Mouse (Mus musculus): Measurements from ENCODE around the gene Dlst. TPM values are rescaled to one million over a fixed set of nuclear protein-coding genes. Genes with fewer than 3 reads are reported as not detected.

Gene Dlst
- polyA plus RNA-seq, 1 experiment from 2014 or later = 264 TPM

GRCm38 (mm10) chr12:85094706-85095105 lies 15.9 kb upstream of the Dlst start:
- 76% methylated on average over 10 of the region's 10 CpGs for WGBS
- Histone ChIP-seq H3K4me1 (ENCODE audit: control insufficient read depth, insufficient read depth, low read length) (peaks cover 3% of the 10 kb centered on the region; the same call in 1 of the 2 replicates), H3K9me3 (replicated peaks; ENCODE audit: control insufficient read depth, low read length) (no peaks in the 10 kb centered on the region), H3K4me2 (ENCODE audit: low read depth, low read length) (no peak overlapping the region), H3K27ac (ENCODE audit: low read length) (no peak overlapping the region), H3K36me3 (ENCODE audit: control insufficient read depth, insufficient read depth) (no peaks in the 10 kb centered on the region), H3K4me3 (ENCODE audit: low read length) (no peak overlapping the region), H3K9ac (ENCODE audit: low read length) (no peak overlapping the region), H3K27me3 (ENCODE audit: control insufficient read depth, insufficient read depth, low read length) (no peaks in the 10 kb centered on the region)
- ATAC-seq (replicated peaks; ENCODE audit: extremely low read depth, insufficient read depth, low FRiP score) = no peak

- Histone ChIP-seq H3K36me3 (ENCODE audit: control insufficient read depth, insufficient read depth) (no peaks in the 10 kb centered on the region), H3K27ac (ENCODE audit: low read length) (no peak overlapping the region), H3K9me3 (replicated peaks; ENCODE audit: control insufficient read depth, low read length) (no peaks in the 10 kb centered on the region), H3K4me3 (ENCODE audit: low read length) (no peak overlapping the region), H3K4me1 (ENCODE audit: control insufficient read depth, insufficient read depth, low read length) (peaks cover 3% of the 10 kb centered on the region; the same call in 1 of the 2 replicates), H3K27me3 (ENCODE audit: control insufficient read depth, insufficient read depth, low read length) (no peaks in the 10 kb centered on the region), H3K4me2 (ENCODE audit: low read depth, low read length) (no peak overlapping the region), H3K9ac (ENCODE audit: low read length) (no peak overlapping the region)
- ATAC-seq (replicated peaks; ENCODE audit: extremely low read depth, insufficient read depth, low FRiP score) = no peak
- WGBS = 84% methylated on average over 11 of the region's 11 CpGs
Observed at GRCm38 (mm10) chr12:85095146-85095545, 15.5 kb upstream of the Dlst start.

- 79% methylated on average over 7 of the region's 7 CpGs for WGBS
- H3K4me1 ChIP-seq (ENCODE audit: control insufficient read depth, insufficient read depth, low read length) = peaks cover 3% of the 10 kb centered on the region; the same call in 1 of the 2 replicates
- no peak overlapping the region for H3K4me3 ChIP-seq (ENCODE audit: low read length)
- no peaks in the 10 kb centered on the region for H3K9me3 ChIP-seq (replicated peaks; ENCODE audit: control insufficient read depth, low read length)
- no peak overlapping the region for H3K4me2 ChIP-seq (ENCODE audit: low read depth, low read length)
- ATAC-seq (replicated peaks; ENCODE audit: extremely low read depth, insufficient read depth, low FRiP score) = no peak
- H3K9ac ChIP-seq (ENCODE audit: low read length) = no peak overlapping the region
- no peak overlapping the region for H3K27ac ChIP-seq (ENCODE audit: low read length)
- no peaks in the 10 kb centered on the region for H3K36me3 ChIP-seq (ENCODE audit: control insufficient read depth, insufficient read depth)
- no peaks in the 10 kb centered on the region for H3K27me3 ChIP-seq (ENCODE audit: control insufficient read depth, insufficient read depth, low read length)
Observed at GRCm38 (mm10) chr12:85095859-85096258, 14.8 kb upstream of the Dlst start.

GRCm38 (mm10) chr12:85101001-85101400 lies 9.6 kb upstream of the Dlst start:
- H3K9me3 ChIP-seq (replicated peaks; ENCODE audit: control insufficient read depth, low read length) = no peaks in the 10 kb centered on the region
- no peak overlapping the region for H3K4me2 ChIP-seq (ENCODE audit: low read depth, low read length)
- H3K9ac ChIP-seq (ENCODE audit: low read length) = no peak overlapping the region
- H3K27ac ChIP-seq (ENCODE audit: low read length) = no peak overlapping the region
- H3K4me1 ChIP-seq (ENCODE audit: control insufficient read depth, insufficient read depth, low read length) = no peaks in the 10 kb centered on the region
- 75% methylated on average over 14 of the region's 14 CpGs for WGBS
- H3K4me3 ChIP-seq (ENCODE audit: low read length) = no peak overlapping the region
- ATAC-seq (replicated peaks; ENCODE audit: extremely low read depth, insufficient read depth, low FRiP score) = no peak
- H3K27me3 ChIP-seq (ENCODE audit: control insufficient read depth, insufficient read depth, low read length) = no peaks in the 10 kb centered on the region
- H3K36me3 ChIP-seq (ENCODE audit: control insufficient read depth, insufficient read depth) = no peaks in the 10 kb centered on the region

GRCm38 (mm10) chr12:85101521-85102106 lies 9.0 kb upstream of the Dlst start:
- 81% methylated on average over 5 of the region's 5 CpGs for WGBS
- H3K4me2 ChIP-seq (ENCODE audit: low read depth, low read length) = no peak overlapping the region
- no peak for ATAC-seq (replicated peaks; ENCODE audit: extremely low read depth, insufficient read depth, low FRiP score)

GRCm38 (mm10) chr12:85103096-85103495 lies 7.5 kb upstream of the Dlst start:
- no peaks in the 10 kb centered on the region for H3K36me3 ChIP-seq (ENCODE audit: control insufficient read depth, insufficient read depth)
- 79% methylated on average over 8 of the region's 8 CpGs for WGBS
- no peak overlapping the region for H3K9ac ChIP-seq (ENCODE audit: low read length)
- H3K4me2 ChIP-seq (ENCODE audit: low read depth, low read length) = no peak overlapping the region
- H3K4me1 ChIP-seq (ENCODE audit: control insufficient read depth, insufficient read depth, low read length) = peaks cover 4% of the 10 kb centered on the region; the same call in 1 of the 2 replicates
- no peak overlapping the region for H3K4me3 ChIP-seq (ENCODE audit: low read length)
- H3K27ac ChIP-seq (ENCODE audit: low read length) = no peak overlapping the region
- ATAC-seq (replicated peaks; ENCODE audit: extremely low read depth, insufficient read depth, low FRiP score) = no peak
- no peaks in the 10 kb centered on the region for H3K9me3 ChIP-seq (replicated peaks; ENCODE audit: control insufficient read depth, low read length)
- no peaks in the 10 kb centered on the region for H3K27me3 ChIP-seq (ENCODE audit: control insufficient read depth, insufficient read depth, low read length)

More at GRCm38 (mm10) chr12:85101521-85102106, 9.0 kb upstream of the Dlst start:
- H3K4me3 ChIP-seq (ENCODE audit: low read length) = no peak overlapping the region
- no peaks in the 10 kb centered on the region for H3K27me3 ChIP-seq (ENCODE audit: control insufficient read depth, insufficient read depth, low read length)
- no peak overlapping the region for H3K9ac ChIP-seq (ENCODE audit: low read length)
- peaks cover 3% of the 10 kb centered on the region; the same call in 1 of the 2 replicates for H3K4me1 ChIP-seq (ENCODE audit: control insufficient read depth, insufficient read depth, low read length)
- no peaks in the 10 kb centered on the region for H3K9me3 ChIP-seq (replicated peaks; ENCODE audit: control insufficient read depth, low read length)
- H3K27ac ChIP-seq (ENCODE audit: low read length) = no peak overlapping the region
- H3K36me3 ChIP-seq (ENCODE audit: control insufficient read depth, insufficient read depth) = no peaks in the 10 kb centered on the region

DNA sequence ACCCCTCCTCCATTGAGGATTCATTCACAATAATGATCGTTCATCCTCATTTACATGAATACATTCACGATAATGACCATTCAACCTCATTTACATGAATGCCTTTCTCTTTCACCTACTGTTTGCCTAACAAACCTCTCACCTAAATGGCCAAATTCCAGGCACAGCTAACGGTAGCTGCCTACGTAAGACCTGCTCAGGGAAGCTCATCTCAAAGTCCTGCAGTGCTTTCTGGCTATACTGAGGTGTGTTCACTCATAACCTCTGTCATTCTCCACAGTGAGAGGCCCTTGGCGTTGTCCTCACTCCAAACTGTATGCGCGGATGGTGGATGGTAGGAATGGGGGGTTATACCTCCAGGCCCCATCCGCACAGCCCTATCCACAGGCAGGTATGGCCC lies 5.8 kb upstream of the Dlst start:
- no peak overlapping the region for H3K4me2 ChIP-seq (ENCODE audit: low read depth, low read length)
- peaks cover 7% of the 10 kb centered on the region for H3K4me1 ChIP-seq (ENCODE audit: control insufficient read depth, insufficient read depth, low read length)
- H3K27ac ChIP-seq (ENCODE audit: low read length) = no peak overlapping the region
- H3K9ac ChIP-seq (ENCODE audit: low read length) = no peak overlapping the region
- no peak for ATAC-seq (replicated peaks; ENCODE audit: extremely low read depth, insufficient read depth, low FRiP score)
- 87% methylated on average over 8 of the region's 8 CpGs for WGBS
- H3K4me3 ChIP-seq (ENCODE audit: low read length) = no peak overlapping the region
- H3K27me3 ChIP-seq (ENCODE audit: control insufficient read depth, insufficient read depth, low read length) = no peaks in the 10 kb centered on the region
- H3K36me3 ChIP-seq (ENCODE audit: control insufficient read depth, insufficient read depth) = no peaks in the 10 kb centered on the region
- no peaks in the 10 kb centered on the region for H3K9me3 ChIP-seq (replicated peaks; ENCODE audit: control insufficient read depth, low read length)

DNA sequence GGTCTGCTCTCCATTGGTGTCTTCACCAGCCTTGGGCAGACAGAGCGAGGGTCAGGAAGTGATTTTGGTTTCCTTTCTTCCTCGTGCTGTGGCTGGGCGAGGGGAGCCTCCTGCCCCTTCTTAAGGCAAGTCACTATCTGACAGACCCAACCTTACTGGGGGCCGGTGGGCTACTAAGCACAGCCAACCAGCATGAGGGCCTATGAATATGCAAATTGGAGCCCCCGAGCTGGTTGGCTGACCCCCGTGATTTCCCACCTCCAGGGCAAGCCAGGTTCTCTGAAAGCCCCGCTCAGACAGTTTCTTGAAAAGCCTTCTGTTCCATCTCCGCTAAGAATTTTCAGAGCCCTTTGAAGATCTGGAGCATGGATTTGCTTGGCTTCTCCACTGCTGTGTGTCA lies 4.3 kb upstream of the Dlst start:
- H3K27ac ChIP-seq (ENCODE audit: low read length) = no peak overlapping the region
- H3K9ac ChIP-seq (ENCODE audit: low read length) = 0 out of 2 replicates have a peak overlapping the region, but pooled peaks have one; percentile 0
- 7% methylated on average over 8 of the region's 8 CpGs for WGBS
- no peak for ATAC-seq (replicated peaks; ENCODE audit: extremely low read depth, insufficient read depth, low FRiP score)
- no peaks in the 10 kb centered on the region for H3K9me3 ChIP-seq (replicated peaks; ENCODE audit: control insufficient read depth, low read length)
- no peaks in the 10 kb centered on the region for H3K36me3 ChIP-seq (ENCODE audit: control insufficient read depth, insufficient read depth)
- H3K4me2 ChIP-seq (ENCODE audit: low read depth, low read length) = peak overlapping the region; percentile 36
- peak overlapping the region; percentile 6 for H3K4me3 ChIP-seq (ENCODE audit: low read length)
- H3K27me3 ChIP-seq (ENCODE audit: control insufficient read depth, insufficient read depth, low read length) = no peaks in the 10 kb centered on the region
- H3K4me1 ChIP-seq (ENCODE audit: control insufficient read depth, insufficient read depth, low read length) = peaks cover 10% of the 10 kb centered on the region

GRCm38 (mm10) chr12:85108643-85109042 lies 2.0 kb upstream of the Dlst start:
- 63% methylated on average over 3 of the region's 3 CpGs for WGBS
- Histone ChIP-seq H3K36me3 (ENCODE audit: control insufficient read depth, insufficient read depth) (no peaks in the 10 kb centered on the region), H3K9me3 (replicated peaks; ENCODE audit: control insufficient read depth, low read length) (no peaks in the 10 kb centered on the region), H3K27me3 (ENCODE audit: control insufficient read depth, insufficient read depth, low read length) (no peaks in the 10 kb centered on the region), H3K4me3 (ENCODE audit: low read length) (no peak overlapping the region), H3K4me1 (ENCODE audit: control insufficient read depth, insufficient read depth, low read length) (peaks cover 30% of the 10 kb centered on the region), H3K27ac (ENCODE audit: low read length) (no peak overlapping the region), H3K4me2 (ENCODE audit: low read depth, low read length) (no peak overlapping the region), H3K9ac (ENCODE audit: low read length) (no peak overlapping the region)
- ATAC-seq (replicated peaks; ENCODE audit: extremely low read depth, insufficient read depth, low FRiP score) = no peak

Data from heart, embryonic 16.5 days (tissue).